Mouse (Mus musculus): ENCODE results near the gene Tmem30b. TPM values are rescaled to one million over a fixed set of nuclear protein-coding genes. Genes with fewer than 3 reads are reported as not detected.

Gene Tmem30b
- polyA plus RNA-seq (2012; rRNA removed) (13.8 and 19.8 TPM in 2 replicates), polyA plus RNA-seq (2014; fragmentation: Nextera tagmentation; extraction: Ambion mirVana) (16.9 and 17.0 TPM in 2 replicates)

DNA sequence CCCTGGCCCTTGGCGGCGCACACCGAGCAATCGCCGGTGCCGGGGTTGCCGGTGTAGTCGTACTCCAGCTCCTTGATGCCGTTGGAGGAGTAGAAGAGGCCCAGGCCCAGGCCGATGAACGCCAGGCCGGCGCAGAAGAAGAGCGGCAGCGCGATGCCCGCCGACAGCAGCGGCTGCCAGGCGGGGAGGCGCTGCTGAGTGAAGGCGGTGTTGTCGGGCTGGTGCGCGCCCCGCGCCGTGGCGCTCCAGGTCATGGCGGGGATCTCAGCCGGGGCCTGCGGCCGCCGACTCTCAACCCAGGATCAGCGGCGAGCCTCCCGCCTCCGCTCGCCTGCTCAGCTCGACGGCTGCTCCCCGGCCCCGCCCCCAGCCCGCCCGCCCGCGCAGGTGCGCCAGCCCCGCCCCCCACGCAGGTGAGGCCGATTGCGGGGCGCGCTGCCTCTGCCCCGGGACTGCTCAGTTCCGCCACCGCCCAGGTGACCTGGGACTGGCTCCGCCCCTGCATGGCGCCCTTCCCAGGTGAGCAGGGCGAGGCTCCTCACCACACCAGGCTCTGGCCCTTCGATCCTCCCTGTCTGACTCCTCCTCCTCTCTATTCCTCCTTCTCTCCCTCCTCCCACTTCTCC lies at the start of gene Tmem30b:
Gene Tmem30b (minus strand): TSS at position 307 of the 626 bp plus-strand sequence.
- peak within 1 kb of the TSS; percentile 54 for H3K4me3 ChIP-seq (replicated peaks; ENCODE audit: low read length)
- DNase-seq (ENCODE audit: low spot score) (no peak), ATAC-seq (ENCODE audit: low FRiP score, low read depth) (peak; percentile 62)
- no peaks in the 10 kb centered on the region for H3K9me3 ChIP-seq (ENCODE audit: control insufficient read depth, low read length)
- peaks cover 60% of the 10 kb centered on the region for H3K27me3 ChIP-seq (ENCODE audit: control insufficient read depth, insufficient read depth, low read length)
- H3K4me1 ChIP-seq (ENCODE audit: control insufficient read depth, insufficient read depth, low read length), result peaks cover 16% of the 10 kb centered on the region; the same call in 1 of the 2 replicates
- peak within 1 kb of the TSS; percentile 67 for H3K27ac ChIP-seq (replicated peaks; ENCODE audit: low read depth, low read length)
- H3K36me3 ChIP-seq (ENCODE audit: control insufficient read depth, insufficient read depth, low read length), result no peaks in the 10 kb centered on the region
- peak within 1 kb of the TSS; percentile 70 for H3K4me2 ChIP-seq (replicated peaks; ENCODE audit: low read depth, low read length, severe bottlenecking)
- TF ChIP-seq POLR2A (IDR thresholded peaks at IDR 0.05; ENCODE audit: borderline replicate concordance, extremely low read depth, insufficient read depth, insufficient read length), result no peak
- H3K9ac ChIP-seq (ENCODE audit: low read depth, low read length, severe bottlenecking), result peak within 1 kb of the TSS; percentile 66
- under 1% methylated on average over 35 of the region's 61 CpGs for WGBS

- ATAC-seq (ENCODE audit: low FRiP score, low read depth) (no peak), DNase-seq (ENCODE audit: low spot score) (no peak)
- Histone ChIP-seq H3K4me2 (replicated peaks; ENCODE audit: low read depth, low read length, severe bottlenecking) (no peak overlapping the region), H3K27me3 (ENCODE audit: control insufficient read depth, insufficient read depth, low read length) (no peaks in the 10 kb centered on the region), H3K27ac (replicated peaks; ENCODE audit: low read depth, low read length) (no peak overlapping the region), H3K36me3 (ENCODE audit: control insufficient read depth, insufficient read depth, low read length) (no peaks in the 10 kb centered on the region), H3K9me3 (ENCODE audit: control insufficient read depth, low read length) (no peaks in the 10 kb centered on the region), H3K4me1 (ENCODE audit: control insufficient read depth, insufficient read depth, low read length) (no peaks in the 10 kb centered on the region), H3K9ac (ENCODE audit: low read depth, low read length, severe bottlenecking) (no peak overlapping the region), H3K4me3 (replicated peaks; ENCODE audit: low read length) (no peak overlapping the region)
- 57% methylated on average over 8 of the region's 8 CpGs for WGBS
- no peak for TF ChIP-seq POLR2A (IDR thresholded peaks at IDR 0.05; ENCODE audit: borderline replicate concordance, extremely low read depth, insufficient read depth, insufficient read length)
Observed at GRCm38 (mm10) chr12:73595226-73595625, 49.0 kb upstream of the Tmem30b start.

- H3K27ac ChIP-seq (replicated peaks; ENCODE audit: low read depth, low read length), result no peak overlapping the region
- H3K36me3 ChIP-seq (ENCODE audit: control insufficient read depth, insufficient read depth, low read length), result no peaks in the 10 kb centered on the region
- 91% methylated on average over 9 of the region's 9 CpGs for WGBS
- H3K4me3 ChIP-seq (replicated peaks; ENCODE audit: low read length), result no peak overlapping the region
- H3K9ac ChIP-seq (ENCODE audit: low read depth, low read length, severe bottlenecking), result no peak overlapping the region
- no peaks in the 10 kb centered on the region for H3K4me1 ChIP-seq (ENCODE audit: control insufficient read depth, insufficient read depth, low read length)
- no peaks in the 10 kb centered on the region for H3K27me3 ChIP-seq (ENCODE audit: control insufficient read depth, insufficient read depth, low read length)
- H3K4me2 ChIP-seq (replicated peaks; ENCODE audit: low read depth, low read length, severe bottlenecking), result no peak overlapping the region
- TF ChIP-seq POLR2A (IDR thresholded peaks at IDR 0.05; ENCODE audit: borderline replicate concordance, extremely low read depth, insufficient read depth, insufficient read length), result no peak
- no peak for DNase-seq (ENCODE audit: low spot score)
- no peak for ATAC-seq (ENCODE audit: low FRiP score, low read depth)
- no peaks in the 10 kb centered on the region for H3K9me3 ChIP-seq (ENCODE audit: control insufficient read depth, low read length)
Observed at GRCm38 (mm10) chr12:73594177-73594745, 48.1 kb upstream of the Tmem30b start.

- no peak for ATAC-seq (ENCODE audit: low FRiP score, low read depth)
- H3K27ac ChIP-seq (replicated peaks; ENCODE audit: low read depth, low read length), result no peak overlapping the region
- 70% methylated on average over 12 of the region's 12 CpGs for WGBS
- H3K4me1 ChIP-seq (ENCODE audit: control insufficient read depth, insufficient read depth, low read length), result no peaks in the 10 kb centered on the region
- H3K36me3 ChIP-seq (ENCODE audit: control insufficient read depth, insufficient read depth, low read length), result no peaks in the 10 kb centered on the region
- no peak overlapping the region for H3K4me2 ChIP-seq (replicated peaks; ENCODE audit: low read depth, low read length, severe bottlenecking)
- no peak overlapping the region for H3K9ac ChIP-seq (ENCODE audit: low read depth, low read length, severe bottlenecking)
- H3K4me3 ChIP-seq (replicated peaks; ENCODE audit: low read length), result no peak overlapping the region
- DNase-seq (ENCODE audit: low spot score), result no peak
- no peaks in the 10 kb centered on the region for H3K9me3 ChIP-seq (ENCODE audit: control insufficient read depth, low read length)
- no peak for TF ChIP-seq POLR2A (IDR thresholded peaks at IDR 0.05; ENCODE audit: borderline replicate concordance, extremely low read depth, insufficient read depth, insufficient read length)
- no peaks in the 10 kb centered on the region for H3K27me3 ChIP-seq (ENCODE audit: control insufficient read depth, insufficient read depth, low read length)
Observed at GRCm38 (mm10) chr12:73593021-73593798, 47.0 kb upstream of the Tmem30b start.

GRCm38 (mm10) chr12:73591625-73592024 lies 45.4 kb upstream of the Tmem30b start:
- H3K4me2 ChIP-seq (replicated peaks; ENCODE audit: low read depth, low read length, severe bottlenecking), result no peak overlapping the region
- no peak for ATAC-seq (ENCODE audit: low FRiP score, low read depth)
- H3K27ac ChIP-seq (replicated peaks; ENCODE audit: low read depth, low read length), result no peak overlapping the region
- H3K27me3 ChIP-seq (ENCODE audit: control insufficient read depth, insufficient read depth, low read length), result no peaks in the 10 kb centered on the region
- H3K4me1 ChIP-seq (ENCODE audit: control insufficient read depth, insufficient read depth, low read length), result no peaks in the 10 kb centered on the region
- WGBS, result 75% methylated on average over 7 of the region's 11 CpGs
- DNase-seq (ENCODE audit: low spot score), result peak; percentile 41
- no peak overlapping the region for H3K9ac ChIP-seq (ENCODE audit: low read depth, low read length, severe bottlenecking)
- H3K4me3 ChIP-seq (replicated peaks; ENCODE audit: low read length), result no peak overlapping the region
- H3K9me3 ChIP-seq (ENCODE audit: control insufficient read depth, low read length), result no peaks in the 10 kb centered on the region
- no peaks in the 10 kb centered on the region for H3K36me3 ChIP-seq (ENCODE audit: control insufficient read depth, insufficient read depth, low read length)
- no peak for TF ChIP-seq POLR2A (IDR thresholded peaks at IDR 0.05; ENCODE audit: borderline replicate concordance, extremely low read depth, insufficient read depth, insufficient read length)

Data from limb, embryonic 14.5 days (tissue).